Mouse (Mus musculus) cerebellum, adult 9-10 months (tissue): ENCODE data around the gene Zfp1.

Experiments used
- DNase-seq: peaks from one replicate; pipeline ENCODE4 v3.0.0; 2022

Gene Zfp1

DNA sequence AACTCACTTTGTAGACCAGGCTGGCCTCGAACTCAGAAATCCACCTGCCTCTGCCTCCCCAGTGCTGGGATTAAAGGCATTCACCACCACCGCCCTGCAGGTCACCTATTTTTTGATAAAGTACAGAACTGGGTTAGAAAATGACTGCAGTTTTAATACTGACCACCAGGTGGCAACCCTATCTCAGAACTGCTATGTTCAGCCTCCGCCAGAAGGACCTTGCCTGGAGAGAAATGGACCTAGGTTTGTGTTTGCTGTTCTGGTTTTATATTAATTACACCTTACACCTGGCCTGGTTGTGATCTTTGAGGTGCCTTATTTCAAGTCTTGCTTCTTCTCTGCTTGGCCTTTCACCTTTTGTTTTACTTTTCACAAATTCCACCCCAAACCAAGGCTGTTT lies 34.9 kb downstream of the Zfp1 start:
- peak; percentile 80 for DNase-seq

DNA sequence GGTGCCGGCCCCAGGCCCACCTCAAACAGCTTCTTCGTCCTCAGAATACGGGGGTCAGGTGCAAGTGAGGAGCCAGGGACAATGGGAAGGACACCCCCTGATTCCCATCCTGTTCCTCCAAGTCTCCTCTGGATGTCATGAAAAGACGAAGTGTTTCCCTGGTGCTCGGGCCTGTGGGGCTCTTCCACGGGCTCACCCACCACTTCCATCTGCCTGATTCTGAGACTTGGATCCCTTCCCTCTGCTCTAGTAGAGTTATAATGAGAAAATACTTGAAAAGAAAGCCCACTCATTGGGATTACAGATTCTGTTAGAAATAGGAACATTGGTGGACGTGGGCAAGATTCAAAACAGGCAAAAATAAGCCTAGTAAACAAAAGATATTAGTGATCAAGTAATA lies 35.6 kb downstream of the Zfp1 start:
- no peak for DNase-seq

DNA sequence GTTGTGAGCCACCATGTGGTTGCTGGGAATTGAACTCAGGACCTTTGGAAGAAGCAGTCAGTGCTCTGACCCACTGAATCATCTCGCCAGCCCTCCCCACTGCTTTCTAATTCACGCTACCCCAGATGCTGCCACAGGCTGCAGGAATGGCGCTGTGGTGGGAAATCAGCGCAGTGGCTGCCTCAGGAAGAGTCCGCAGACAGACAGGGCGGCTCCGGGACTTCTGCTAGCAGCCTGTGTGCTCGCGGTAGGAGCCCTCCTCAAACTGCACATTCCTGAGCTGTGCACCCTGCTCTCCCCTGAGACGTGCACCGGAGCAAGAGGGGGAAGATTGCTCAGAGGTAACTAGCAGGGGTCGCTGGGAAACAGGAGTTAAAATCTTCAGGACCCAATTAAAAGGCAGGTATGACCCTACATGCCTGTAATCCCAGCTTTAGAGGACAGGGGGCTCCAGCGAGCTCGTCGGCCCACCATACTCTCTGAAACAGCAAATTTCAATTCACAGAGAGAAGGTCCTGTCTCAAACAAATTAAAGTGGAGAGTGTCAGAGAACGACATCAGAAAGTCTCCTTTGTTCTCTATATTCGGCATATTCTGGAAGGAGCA lies 37.3 kb downstream of the Zfp1 start:
- no peak for DNase-seq

DNA sequence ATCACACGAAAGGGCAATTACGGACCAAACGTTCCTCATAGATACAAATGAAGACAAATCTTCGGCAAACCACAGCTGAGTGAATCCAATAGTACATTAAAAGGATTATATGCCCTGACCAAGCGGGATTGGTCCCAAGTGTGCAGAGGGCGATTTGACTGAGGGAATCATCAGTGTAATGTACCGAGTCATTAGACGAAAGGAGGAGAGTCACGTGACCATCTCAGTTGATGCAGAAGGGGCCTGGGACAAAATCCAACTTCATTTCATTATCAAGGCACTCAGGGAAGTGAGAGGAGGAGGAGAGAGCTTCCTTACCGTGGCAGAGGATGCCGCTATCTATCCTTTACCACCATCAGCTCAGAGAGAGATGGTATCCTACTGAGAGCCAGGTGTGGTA lies 38.0 kb downstream of the Zfp1 start:
- no peak for DNase-seq

DNA sequence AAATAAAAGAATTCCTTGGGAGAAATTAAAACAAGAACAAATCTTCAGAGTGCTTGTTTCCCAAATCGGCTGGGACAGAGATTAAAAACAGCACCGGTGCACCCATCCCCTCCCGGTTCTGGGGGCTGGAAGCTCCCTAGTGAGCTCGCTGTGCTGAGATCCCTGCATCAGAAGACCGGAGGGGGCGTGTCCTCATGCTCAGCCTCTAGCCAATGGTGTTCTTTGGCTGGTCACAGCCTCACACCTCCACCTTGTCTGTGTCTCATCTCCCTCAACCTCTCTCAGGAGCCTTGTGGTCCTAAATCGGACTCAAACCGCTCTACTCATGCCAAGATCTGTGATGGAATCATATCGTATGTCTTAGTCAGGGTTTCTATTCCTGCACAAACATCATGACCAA lies 39.3 kb downstream of the Zfp1 start:
- no peak for DNase-seq

DNA sequence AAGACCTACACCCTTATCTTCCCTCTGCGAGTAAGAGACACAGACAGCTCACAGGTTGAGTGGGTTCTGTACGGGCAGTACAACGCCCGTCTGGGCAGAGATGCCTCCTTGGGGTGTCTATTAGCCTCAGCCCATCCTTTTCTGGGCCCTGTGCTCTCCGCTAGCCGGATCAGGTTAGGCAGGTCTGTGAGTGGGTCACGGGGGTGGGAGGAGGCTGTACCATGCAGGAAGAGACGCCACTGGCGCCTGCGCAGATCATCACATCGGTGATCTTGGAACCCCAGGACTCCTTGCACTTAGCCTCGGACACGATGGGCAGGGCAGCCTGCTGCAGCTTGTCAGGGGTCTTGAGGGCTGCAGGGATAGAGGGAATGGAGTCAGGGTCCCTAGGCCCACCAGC lies 43.7 kb downstream of the Zfp1 start:
- DNase-seq = no peak

DNA sequence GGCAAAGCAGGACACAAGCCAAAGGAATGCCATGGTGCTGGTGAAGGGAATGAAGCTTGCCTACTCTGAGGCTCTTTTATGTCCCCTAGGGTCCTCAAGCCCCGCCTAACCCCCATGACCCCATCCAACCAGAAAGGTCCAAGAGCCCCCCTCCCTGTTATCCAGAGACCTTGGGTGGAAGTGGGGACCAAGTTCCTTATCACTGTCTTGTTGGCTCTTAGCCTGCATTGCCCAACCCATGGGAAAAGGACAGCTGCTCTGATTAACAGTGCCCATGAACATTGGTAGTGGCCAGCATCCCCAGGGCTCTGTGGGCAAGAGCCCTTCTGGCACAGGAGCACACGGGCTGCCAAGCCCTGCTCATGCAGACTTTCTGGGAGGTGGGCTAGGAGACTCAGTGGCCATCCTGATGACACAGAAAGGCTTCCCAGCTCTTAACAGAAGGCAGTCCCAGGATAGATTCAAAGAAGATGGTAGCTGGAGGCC lies 47.8 kb downstream of the Zfp1 start, which contains the start of gene Ctrb1:
Gene Ctrb1, minus strand, starts transcription at position 51 of the 486 bp plus-strand sequence.
- no peak for DNase-seq

DNA sequence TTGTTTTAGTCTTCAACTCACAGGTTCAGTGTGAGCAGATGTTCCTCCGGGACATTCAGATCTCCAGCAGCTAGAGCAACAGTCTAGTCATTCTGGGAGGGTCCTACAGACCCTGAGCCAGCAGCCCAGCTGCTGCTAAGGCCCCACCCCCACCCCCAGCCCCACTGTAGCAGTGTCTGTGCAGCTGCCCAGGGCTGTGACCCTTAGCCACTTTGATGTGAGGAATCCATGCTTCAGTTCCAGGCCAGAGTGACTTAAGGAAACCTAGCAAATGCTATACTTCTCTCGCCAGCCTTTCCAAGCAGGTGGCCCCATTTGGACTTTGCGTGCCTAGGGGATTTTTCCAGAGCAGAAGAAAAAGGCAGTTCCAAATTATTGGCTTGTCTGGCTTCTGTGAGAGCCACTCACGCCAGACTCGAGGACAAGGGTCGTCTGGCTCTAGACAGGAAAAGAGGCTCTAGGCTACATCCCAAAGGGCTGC lies 50.1 kb downstream of the Zfp1 start:
- DNase-seq = no peak

DNA sequence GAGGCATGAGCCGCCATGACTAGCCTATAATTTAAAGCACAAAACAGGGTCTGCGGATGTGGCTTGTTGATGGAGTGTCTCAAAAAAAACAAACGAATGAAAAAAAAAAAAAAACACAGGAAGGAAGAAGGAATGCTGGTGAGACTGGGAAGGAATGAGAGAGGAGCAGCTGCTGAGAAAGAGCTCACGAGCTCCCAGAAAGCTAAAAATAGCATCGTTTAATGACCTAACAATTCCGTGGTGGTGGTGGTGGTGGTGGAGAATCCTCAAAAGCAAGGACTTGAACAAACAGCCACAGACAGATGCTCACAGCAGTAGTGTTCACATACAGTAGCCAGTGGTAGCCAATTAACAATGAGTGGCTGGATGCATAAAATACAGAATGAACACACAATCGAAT lies 52.2 kb downstream of the Zfp1 start:
- DNase-seq = no peak

DNA sequence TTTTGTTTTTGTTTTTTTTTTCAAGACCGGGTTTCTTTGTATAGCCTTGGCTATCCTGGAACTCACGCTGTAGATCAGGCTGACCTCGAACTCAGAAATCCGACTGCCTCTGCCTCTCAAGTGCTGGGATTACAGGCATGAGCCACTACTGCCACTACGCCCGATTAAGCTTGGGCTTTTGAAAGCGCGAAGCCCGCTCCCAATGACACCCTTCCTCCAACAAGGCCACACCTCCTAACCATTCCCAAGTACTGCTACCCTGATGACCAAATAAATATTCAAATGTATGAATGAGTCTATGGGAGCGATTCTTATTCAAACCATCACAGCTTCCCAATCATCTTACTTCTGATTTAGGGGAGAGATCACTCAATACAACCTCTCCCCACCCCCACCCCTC lies 54.5 kb downstream of the Zfp1 start:
- no peak for DNase-seq

DNA sequence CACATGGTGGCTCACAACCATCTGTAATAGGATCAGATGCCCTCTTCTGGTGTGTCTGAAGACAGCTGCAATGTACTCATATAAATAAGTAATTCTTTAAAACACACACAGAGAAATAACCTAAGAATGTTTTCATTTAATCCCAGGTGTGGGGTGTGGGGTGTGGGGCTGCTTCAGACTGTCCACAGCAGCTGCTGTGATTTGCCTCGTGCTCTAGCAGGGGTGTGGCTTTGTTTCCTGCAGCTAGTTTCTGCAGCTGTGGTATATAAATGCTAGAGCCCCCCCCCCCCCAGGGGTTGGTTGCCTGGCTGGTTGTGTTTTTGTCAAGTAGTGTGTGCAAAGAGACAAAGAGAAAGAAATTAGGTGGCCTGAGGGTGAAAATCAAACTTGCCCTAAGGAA lies 55.8 kb downstream of the Zfp1 start:
- no peak for DNase-seq

DNA sequence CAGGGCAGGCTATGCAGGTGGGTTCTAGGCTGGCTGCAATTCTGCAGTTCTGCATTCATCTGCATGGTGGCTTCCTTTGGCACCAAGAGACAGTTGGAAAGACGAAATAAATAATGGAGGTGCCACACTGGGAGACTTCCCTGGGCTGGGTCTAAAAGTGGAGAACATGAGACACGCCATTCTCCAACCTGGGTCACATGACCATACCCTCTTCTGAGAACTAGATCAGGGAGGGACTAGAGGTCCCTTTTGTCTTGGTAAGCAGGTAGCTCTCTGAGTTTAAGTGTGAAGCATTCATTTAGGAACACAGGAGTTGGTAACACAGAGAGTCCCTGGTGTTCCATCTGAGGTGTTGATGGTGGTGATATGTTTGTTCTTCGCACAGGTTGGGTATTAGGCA lies 57.0 kb downstream of the Zfp1 start:
- DNase-seq = no peak

DNA sequence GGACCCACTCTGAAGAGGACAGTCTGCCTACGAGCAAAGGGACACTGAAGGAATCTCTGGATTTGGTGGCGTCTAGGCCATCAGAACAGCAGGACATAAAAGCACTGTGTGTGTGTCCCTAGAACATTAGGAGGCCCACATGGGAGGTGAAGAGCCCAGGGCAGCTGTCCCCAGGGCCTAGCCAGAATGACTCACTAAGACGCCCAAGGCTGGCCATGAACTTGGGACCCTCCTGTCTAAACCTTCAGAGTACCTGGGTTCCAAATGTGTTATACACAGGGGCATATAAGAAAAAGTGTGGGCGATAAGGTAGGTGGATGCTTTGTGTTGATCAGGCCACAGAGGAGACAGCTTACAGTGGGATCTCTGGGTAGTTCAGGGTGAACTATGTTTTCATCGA lies 57.5 kb downstream of the Zfp1 start:
- no peak for DNase-seq

DNA sequence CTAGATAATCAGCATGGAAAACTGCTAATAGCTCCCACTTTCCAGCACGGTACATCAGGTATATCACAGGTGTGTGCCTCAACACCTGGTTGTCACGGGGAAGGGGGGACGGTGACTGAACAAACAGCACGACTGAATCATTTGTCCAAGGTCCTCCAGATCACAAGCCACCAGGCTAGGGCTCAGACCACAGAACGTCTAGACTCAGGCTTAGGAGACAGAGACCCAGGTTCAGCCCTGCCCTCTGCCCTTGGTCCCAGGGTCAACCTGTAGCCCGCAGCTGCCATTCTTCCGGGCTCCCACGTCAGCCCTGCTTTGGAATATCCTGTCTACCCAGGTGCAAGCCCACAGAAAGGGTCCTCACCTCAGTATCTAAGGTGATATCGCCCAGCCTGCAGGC lies 58.2 kb downstream of the Zfp1 start:
- no peak for DNase-seq

DNA sequence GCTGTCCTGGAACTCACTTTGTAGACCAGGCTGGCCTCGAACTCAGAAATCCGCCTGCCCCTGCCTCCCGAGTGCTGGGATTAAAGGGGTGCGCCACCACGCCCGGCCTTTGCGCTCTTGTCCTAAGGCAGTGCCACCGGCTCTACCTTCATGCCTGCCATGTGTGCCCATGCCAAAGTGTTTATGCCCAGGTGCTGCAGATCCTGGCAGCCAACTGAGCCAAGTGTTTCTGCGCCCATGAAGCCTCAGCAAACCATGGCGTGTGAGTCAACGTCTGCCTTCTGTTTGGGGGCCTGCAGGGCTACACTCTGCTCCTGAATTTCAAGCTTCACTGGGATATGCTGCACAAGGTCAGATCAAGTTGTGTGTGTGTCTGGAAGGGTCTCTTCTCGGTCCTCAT lies 61.4 kb downstream of the Zfp1 start:
- DNase-seq = no peak

DNA sequence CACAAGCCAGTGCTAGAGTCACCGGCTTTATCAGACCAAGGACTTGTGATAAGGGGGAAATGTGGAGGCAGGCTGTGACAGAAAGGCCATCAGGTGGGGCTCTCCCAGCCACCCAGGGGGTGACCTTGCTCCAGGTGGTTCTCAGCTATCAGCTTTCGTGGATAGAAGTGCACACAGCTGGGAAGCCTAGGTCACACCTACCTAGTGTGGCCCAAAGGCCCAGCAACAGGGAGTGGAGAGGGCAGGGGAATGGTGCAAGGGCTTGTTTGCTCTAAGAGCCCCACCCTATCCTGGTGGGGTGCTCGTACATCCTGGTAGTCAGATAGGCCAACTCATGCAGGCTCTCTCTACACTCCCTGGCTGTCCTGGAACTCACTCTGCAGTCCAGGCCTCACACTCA lies 62.0 kb downstream of the Zfp1 start:
- no peak for DNase-seq

DNA sequence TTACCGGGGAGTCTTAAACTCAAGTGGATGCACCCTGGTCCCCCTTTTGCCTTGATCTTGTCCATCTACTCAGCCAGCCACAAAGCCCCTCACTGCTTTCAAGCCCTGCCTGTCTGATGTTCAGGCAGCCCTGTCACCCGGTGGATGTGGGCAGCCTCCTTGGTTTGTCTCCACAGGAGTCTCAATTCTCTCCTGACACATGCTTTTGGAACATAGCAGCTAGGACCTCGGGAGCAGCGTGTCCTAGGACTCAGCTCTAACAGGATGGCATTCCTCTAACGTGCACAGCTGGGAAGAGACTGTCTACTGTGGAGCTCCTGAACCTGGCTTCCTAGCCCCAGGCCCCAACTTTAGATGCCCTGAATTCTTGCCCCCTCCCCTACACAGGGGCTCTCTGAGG lies 62.5 kb downstream of the Zfp1 start:
- DNase-seq = no peak

DNA sequence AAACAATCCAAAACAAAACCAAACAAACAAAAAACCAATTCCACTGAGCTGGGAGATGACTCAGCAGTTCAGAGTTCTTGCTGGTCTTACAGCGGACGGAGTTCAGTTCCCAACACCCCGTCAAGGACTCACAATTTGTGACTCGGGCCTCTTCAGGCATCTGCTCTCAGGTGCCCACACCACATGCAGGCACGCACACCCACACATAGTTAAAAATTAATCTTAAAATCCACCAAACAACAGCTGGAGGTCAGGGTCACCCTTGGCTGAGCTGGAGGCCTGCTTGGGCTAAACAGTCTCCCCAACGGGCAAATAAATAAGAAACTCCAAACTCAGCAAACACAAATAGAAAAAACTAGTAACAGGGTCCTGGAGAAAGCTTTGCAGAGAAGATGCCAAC lies 65.1 kb downstream of the Zfp1 start:
- no peak for DNase-seq

DNA sequence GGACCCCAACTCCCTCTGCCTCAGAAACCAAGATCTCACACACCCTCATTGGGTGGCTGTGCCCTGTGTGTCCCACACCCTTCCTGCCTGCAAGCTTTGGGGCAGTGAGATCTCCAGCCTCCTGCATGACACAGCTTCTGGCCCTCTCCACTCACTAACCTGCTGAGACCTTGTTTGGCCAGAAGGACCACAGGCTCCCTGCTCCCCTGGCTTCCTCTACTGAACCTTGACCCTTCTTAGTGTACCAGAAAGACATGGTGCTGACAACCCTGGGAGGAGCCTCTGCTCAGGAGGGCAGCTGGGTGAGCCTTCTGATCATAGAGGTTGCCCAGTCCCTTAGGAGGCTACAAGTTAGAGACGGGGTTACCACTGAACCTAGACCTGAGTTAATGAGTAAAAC lies 66.0 kb downstream of the Zfp1 start:
- DNase-seq = no peak

DNA sequence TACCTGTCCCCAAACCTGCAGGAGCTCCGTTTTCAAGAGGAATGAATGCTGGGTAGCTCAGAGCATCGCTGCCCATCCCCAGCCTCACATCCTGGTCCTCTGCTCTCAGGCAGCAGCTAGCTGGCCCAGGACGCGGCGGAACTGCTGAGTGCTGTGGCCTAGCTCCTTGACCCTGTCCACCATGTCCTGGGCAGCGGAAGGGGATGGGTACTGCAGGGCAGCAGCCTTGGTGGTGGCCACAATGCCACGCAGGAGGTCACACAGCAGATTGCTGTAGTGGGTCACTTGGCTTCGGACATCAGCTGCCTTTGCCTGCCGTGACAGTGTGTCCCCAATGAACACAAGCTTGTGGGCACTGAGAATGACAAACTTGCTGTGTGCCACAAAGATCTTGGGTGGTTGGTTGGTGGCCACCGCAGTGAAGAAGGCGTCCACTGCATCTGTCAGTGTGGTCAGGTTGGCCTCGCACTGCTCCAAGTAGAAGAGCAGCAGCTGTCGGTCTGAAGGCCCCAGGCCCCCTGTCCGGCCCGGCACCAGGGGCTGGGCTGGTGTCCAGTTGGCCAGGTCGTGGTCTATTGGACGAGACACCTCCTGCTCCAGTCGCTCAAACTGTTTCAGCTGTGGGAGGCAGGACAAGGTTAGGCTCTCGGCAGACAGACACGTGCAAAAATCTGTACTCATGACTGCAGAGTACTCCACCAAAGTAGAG lies 67.7 kb downstream of the Zfp1 start:
- DNase-seq = peak; percentile 17

DNA sequence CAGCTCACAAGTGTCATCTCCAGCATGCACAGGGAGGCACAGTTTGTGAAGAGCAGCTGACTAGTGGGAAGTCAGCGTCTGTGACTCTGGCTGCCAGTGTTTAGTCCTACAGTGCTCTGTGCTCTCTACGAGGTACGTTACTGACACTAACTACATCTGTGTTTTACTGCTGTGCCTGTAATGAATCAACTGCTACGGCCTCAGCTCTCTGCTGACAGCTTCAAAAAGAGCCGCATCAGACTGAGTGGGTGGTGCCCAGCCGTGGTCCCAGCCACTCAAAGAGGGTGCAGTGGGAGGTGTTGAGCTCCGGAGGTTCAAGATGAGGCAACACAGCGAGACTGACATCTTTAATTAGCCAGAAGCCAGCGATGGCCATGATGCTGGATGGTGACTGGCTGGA lies 68.9 kb downstream of the Zfp1 start:
- no peak for DNase-seq

DNA sequence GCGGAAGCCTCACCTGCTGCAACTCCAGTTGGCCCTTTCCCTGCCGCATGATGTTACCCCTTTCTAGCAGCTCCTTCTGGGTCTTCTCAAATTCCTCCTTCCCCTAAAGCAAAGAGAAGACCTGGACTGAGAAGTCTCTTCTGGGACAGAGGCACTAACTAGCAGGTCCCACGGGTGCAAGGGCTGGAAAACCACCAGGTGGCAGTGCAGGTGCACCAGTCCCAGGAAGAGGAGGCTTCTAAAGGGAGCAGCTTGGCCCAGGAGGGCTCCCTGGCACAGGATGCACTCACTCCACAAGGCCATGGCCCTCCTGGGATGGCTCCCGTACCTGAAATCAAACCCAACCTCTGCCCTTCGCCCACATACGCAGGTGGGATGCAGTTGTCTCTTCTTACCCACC lies 69.4 kb downstream of the Zfp1 start:
- peak; percentile 94 for DNase-seq

DNA sequence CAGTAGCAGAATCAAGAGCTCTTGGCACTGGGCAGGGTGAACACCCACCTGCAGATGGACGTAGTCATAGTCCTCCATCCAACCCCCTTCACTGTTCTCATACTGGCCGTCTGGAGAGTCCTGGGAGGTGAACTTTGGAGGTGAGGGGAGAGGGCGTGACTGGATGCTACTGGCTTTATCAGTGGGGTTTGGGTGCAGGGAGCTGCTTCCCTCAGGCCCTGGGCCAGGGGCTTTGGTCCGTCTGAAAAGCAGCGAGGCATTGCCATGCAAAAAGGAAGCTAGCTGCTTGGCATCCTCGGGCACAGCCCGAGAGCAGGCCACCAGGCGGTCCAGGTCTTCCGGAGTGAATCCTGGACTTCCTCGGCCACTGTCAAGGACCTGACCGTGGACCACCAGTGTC lies 70.1 kb downstream of the Zfp1 start:
- no peak for DNase-seq

DNA sequence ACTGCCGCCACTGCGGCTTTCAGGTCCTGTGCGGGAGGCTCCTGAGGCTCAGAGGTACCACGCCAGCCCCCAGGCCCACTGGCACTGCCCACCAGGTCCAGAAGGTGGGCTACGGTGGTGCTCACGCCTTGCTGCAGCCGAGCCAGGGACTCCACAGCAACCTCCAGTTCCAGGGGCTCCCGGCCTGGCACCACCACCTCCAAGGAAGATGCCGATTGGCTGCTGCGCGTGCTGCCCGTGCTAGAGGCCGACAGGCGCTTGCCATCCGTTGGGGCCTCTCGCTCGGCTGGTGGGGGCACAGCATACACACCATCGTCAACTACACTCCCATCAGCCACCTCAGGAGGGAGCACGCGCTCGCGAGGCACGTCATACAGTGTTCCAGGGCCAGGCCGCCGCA lies 70.6 kb downstream of the Zfp1 start:
- DNase-seq = peak; percentile 48

DNA sequence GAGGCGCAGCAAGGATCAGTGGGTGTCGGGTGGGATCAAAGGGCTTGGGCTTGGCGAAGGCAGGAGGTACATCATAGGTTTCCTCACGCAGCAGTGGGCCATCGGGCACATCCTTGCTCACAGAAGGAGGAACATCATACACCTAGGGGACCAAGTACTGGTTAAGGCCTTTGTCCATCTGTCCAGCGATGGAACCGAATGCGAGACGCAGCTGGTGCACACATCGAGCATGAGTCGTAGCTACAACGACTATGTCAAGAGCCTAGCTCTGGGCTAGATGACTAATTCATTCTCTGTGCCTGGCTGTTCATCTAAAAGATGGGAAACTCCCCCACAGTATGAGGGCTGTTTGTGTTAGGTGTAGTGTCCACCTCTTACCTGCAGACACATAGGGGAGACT lies 71.1 kb downstream of the Zfp1 start:
- no peak for DNase-seq
